Mouse (Mus musculus): ENCODE measurements around the gene Sh2b3.

- TF ChIP-seq CTCF (IDR thresholded peaks at IDR 0.05; ENCODE audit: low read depth): no peak
- TF ChIP-seq EP300 (IDR thresholded peaks at IDR 0.05; ENCODE audit: low read depth): no peak
Measured at GRCm38 (mm10) chr5:121839128-121839473, 1.7 kb upstream of the Sh2b3 start.
